Mouse (Mus musculus) gastrocnemius, postnatal 4 days (tissue): ENCODE results near the gene C1qtnf1. TPM values are rescaled to one million over a fixed set of nuclear protein-coding genes. Genes with fewer than 3 reads are reported as not detected.

Experiments used
- DNase-seq, 2 experiments: peaks; one replicate each; pipeline ENCODE4 v3.0.0; 2021 to 2022; ENCODE audit warnings: low spot score in 2 of 2, mixed read lengths in 2 of 2
- total RNA-seq, 2 experiments: library from RNA; stranded (reverse); gene quantifications; 2 replicates each; pipeline ENCODE4 v1.2.3; 2021

Gene C1qtnf1
- total RNA-seq, 2 experiments from 2014 or later, result 33.2 to 37.6 TPM

- DNase-seq, result no peak
Measured at GRCm38 (mm10) chr11:118409106-118410072, 18.6 kb upstream of the C1qtnf1 start.

GRCm38 (mm10) chr11:118410073-118410444, 17.9 kb upstream of the C1qtnf1 start:
- no peak for DNase-seq

GRCm38 (mm10) chr11:118410479-118410878, 17.5 kb upstream of the C1qtnf1 start:
- DNase-seq, result no peak

GRCm38 (mm10) chr11:118411271-118411670, 16.7 kb upstream of the C1qtnf1 start:
- no peak for DNase-seq

GRCm38 (mm10) chr11:118412601-118413000, 15.4 kb upstream of the C1qtnf1 start:
- no peak for DNase-seq

GRCm38 (mm10) chr11:118413055-118413454, 14.9 kb upstream of the C1qtnf1 start:
- DNase-seq, result no peak

- DNase-seq, result no peak
Measured at GRCm38 (mm10) chr11:118414270-118414669, 13.7 kb upstream of the C1qtnf1 start.

GRCm38 (mm10) chr11:118415630-118416029, 12.4 kb upstream of the C1qtnf1 start:
- no peak for DNase-seq

GRCm38 (mm10) chr11:118416046-118416445, 12.0 kb upstream of the C1qtnf1 start:
- no peak for DNase-seq

- no peak for DNase-seq
Measured at GRCm38 (mm10) chr11:118417496-118417895, 10.5 kb upstream of the C1qtnf1 start.

- DNase-seq, result no peak
Measured at GRCm38 (mm10) chr11:118418442-118418833, 9.6 kb upstream of the C1qtnf1 start.

GRCm38 (mm10) chr11:118418834-118419504, 9.0 kb upstream of the C1qtnf1 start, which contains the start of gene Cant1:
Cant1 (minus strand) TSS chr11:118419086.
- peak; percentile 92 to 96 for DNase-seq

GRCm38 (mm10) chr11:118420261-118420660, 7.7 kb upstream of the C1qtnf1 start:
- no peak for DNase-seq

GRCm38 (mm10) chr11:118423266-118423971, 4.6 kb upstream of the C1qtnf1 start:
- peak; percentile 68 to 85 for DNase-seq

GRCm38 (mm10) chr11:118424621-118425335, 3.2 kb upstream of the C1qtnf1 start:
- DNase-seq, result no peak

- no peak for DNase-seq
Measured at GRCm38 (mm10) chr11:118426765-118427164, 1.2 kb upstream of the C1qtnf1 start.

GRCm38 (mm10) chr11:118427266-118427779, 680 bp upstream of the C1qtnf1 start:
- DNase-seq, result no peak

GRCm38 (mm10) chr11:118428460-118428868, 461 bp downstream of the C1qtnf1 start:
- DNase-seq, result no peak

- DNase-seq, result no peak
Measured at GRCm38 (mm10) chr11:118428944-118429709, 1.1 kb downstream of the C1qtnf1 start.
